Comparison of ENCODE assay signal across 21 mouse cellular contexts in genomic region chr3:28183061-28183762, GRCm38 (mm10).
A peak's percentile ranks its signal among the peaks of the same experiment; 100 is the strongest.
DNase-seq lines count a peak whose midpoint lies in the region; ATAC-seq and TF ChIP-seq lines count a peak whose summit lies in the region.
"Had no signal": no experiment of that assay in that cellular context is flagged by ENCODE, and none has a peak within 500 bp of the region (broad histone marks: within the 10 kb centered on the region; RNA-seq: fewer than 3 reads in every experiment).

No protein-coding gene starts in this region.

- no peaks in the 10 kb centered on the region for H3K27me3 ChIP-seq in lung, embryonic 14.5 days (ENCODE audit: insufficient read depth, low read length)
- H3K27me3 ChIP-seq: CH12.LX; embryonic facial prominence, embryonic 12.5 days; forebrain, embryonic 12.5 days; heart, embryonic 13.5 days; hindbrain, embryonic 12.5 days had no signal

- H3K9ac ChIP-seq in lung, embryonic 14.5 days = no peak overlapping the region
- H3K9ac ChIP-seq: embryonic facial prominence, embryonic 12.5 days; forebrain, embryonic 12.5 days; heart, embryonic 13.5 days; hindbrain, embryonic 12.5 days had no signal

- 41% methylated on average over 5 of the region's 5 CpGs for WGBS in lung, embryonic 14.5 days

- peak; percentile 62 for ATAC-seq in lung, embryonic 14.5 days (ENCODE audit: insufficient read depth)
- ATAC-seq in granulocyte monocyte progenitor cell, adult 5-6 weeks (replicated peaks; ENCODE audit: poor library complexity, severe bottlenecking) = 0 out of 2 replicates have a peak, but pooled peaks have one; percentile 33
- ATAC-seq: forebrain, embryonic 16.5 days; hindbrain, embryonic 16.5 days had no signal

- H3K4me3 ChIP-seq in lung, embryonic 14.5 days (ENCODE audit: low read depth, low read length) = no peak overlapping the region
- H3K4me3 ChIP-seq: embryonic facial prominence, embryonic 12.5 days; forebrain, embryonic 12.5 days; heart, embryonic 13.5 days; hindbrain, embryonic 12.5 days had no signal

- no peak for TF ChIP-seq CTCF in lung, embryonic 14.5 days (IDR thresholded peaks at IDR 0.05; ENCODE audit: low read depth)

- peak; percentile 87 for DNase-seq in lung, embryonic 14.5 days
- no peak for DNase-seq in lung, postnatal 4 days
- peak; percentile 87 for DNase-seq in 416B (ENCODE audit: low read depth)
- DNase-seq in lung, postnatal 14 days = peak; percentile 23
- DNase-seq in thymus, postnatal 36 days = no peak
- no peak for DNase-seq in kidney, postnatal 14 days
- no peak for DNase-seq in cerebellum, postnatal 4 days (ENCODE audit: low spot score in 2 of 2)
- DNase-seq: adrenal gland, adult 2 months; adrenal gland, postnatal 25 days; cerebellum, adult 18-20 months; cerebellum, adult 9-11 months; gastrocnemius, postnatal 10 days; heart, postnatal 4 days had no signal

- H3K27ac ChIP-seq in lung, embryonic 14.5 days (ENCODE audit: low read depth) = no peak overlapping the region
- H3K27ac ChIP-seq: embryonic facial prominence, embryonic 12.5 days; forebrain, embryonic 12.5 days; heart, embryonic 13.5 days; hindbrain, embryonic 12.5 days had no signal

- H3K36me3 ChIP-seq in lung, embryonic 14.5 days (ENCODE audit: insufficient read depth) = no peaks in the 10 kb centered on the region
- H3K36me3 ChIP-seq: embryonic facial prominence, embryonic 12.5 days; forebrain, embryonic 12.5 days; heart, embryonic 13.5 days; hindbrain, embryonic 12.5 days had no signal

- H3K9me3 ChIP-seq in lung, embryonic 14.5 days (ENCODE audit: low read depth, low read length) = no peaks in the 10 kb centered on the region
- H3K9me3 ChIP-seq: embryonic facial prominence, embryonic 12.5 days; forebrain, embryonic 12.5 days; heart, embryonic 13.5 days; hindbrain, embryonic 12.5 days had no signal

- peaks cover 6% of the 10 kb centered on the region; the same call in 1 of the 2 replicates for H3K4me1 ChIP-seq in lung, embryonic 14.5 days (ENCODE audit: insufficient read depth)

- no peak overlapping the region for H3K4me2 ChIP-seq in lung, embryonic 14.5 days
- H3K4me2 ChIP-seq: embryonic facial prominence, embryonic 12.5 days; forebrain, embryonic 12.5 days; heart, embryonic 13.5 days; hindbrain, embryonic 12.5 days had no signal

Comparison
In these comparisons a context has a peak if more than half of its experiments do, and no peak if none do; other contexts are left out.
1. DNase-seq: peak in lung, embryonic 14.5 days (single experiment), 416B (single experiment) and lung, postnatal 14 days (single experiment); none in lung, postnatal 4 days (0 of 2), thymus, postnatal 36 days (0 of 2), kidney, postnatal 14 days (single experiment) and cerebellum, postnatal 4 days (0 of 2).